Mouse (Mus musculus) heart, postnatal 36 days (tissue): ENCODE data around the gene Clcnka. TPM values are rescaled to one million over a fixed set of nuclear protein-coding genes. Genes with fewer than 3 reads are reported as not detected.

Source experiments
- DNase-seq, 2 experiments: peaks; one replicate each; pipeline ENCODE4 v3.0.0; 2021 to 2022
- intact Hi-C: fragments of 180-260 bp; cut with DNase I; formaldehyde crosslinking; loops from one replicate; pipeline ENCODE4 v1.15.1; 2025
- total RNA-seq, 2 experiments: library from RNA; stranded (reverse); gene quantifications; 2 replicates each; pipeline ENCODE4 v1.2.3; 2021

The Clcnka gene
- not detected for total RNA-seq

GRCm38 (mm10) chr4:141398545-141398944 lies at the start of gene Clcnka:
Clcnka (minus strand) TSS chr4:141398724.
- intact Hi-C loops: no loop called here
- no peak for DNase-seq

- intact Hi-C loops: no loop called here
- no peak for DNase-seq
These were observed 47.7 kb upstream of the Clcnka start for GRCm38 (mm10) chr4:141446211-141446610.

- DNase-seq: no peak
- intact Hi-C loops: no loop called here
These were observed 46.8 kb upstream of the Clcnka start for GRCm38 (mm10) chr4:141445328-141445720.

GRCm38 (mm10) chr4:141444451-141445327 lies 46.2 kb upstream of the Clcnka start, which contains the start of gene Zbtb17:
Zbtb17 (plus strand) TSS chr4:141444654.
- intact Hi-C loops: no loop called here
- peak; percentile 90 to 92 for DNase-seq

- DNase-seq: no peak
- intact Hi-C loops: no loop called here
These were observed 45.3 kb upstream of the Clcnka start for GRCm38 (mm10) chr4:141443641-141444429.

- intact Hi-C loops: no loop called here
- DNase-seq: no peak
These were observed 42.4 kb upstream of the Clcnka start for GRCm38 (mm10) chr4:141440877-141441276.

GRCm38 (mm10) chr4:141439083-141439803 lies 40.7 kb upstream of the Clcnka start:
- intact Hi-C loops: no loop called here

GRCm38 (mm10) chr4:141435974-141436373 lies 37.5 kb upstream of the Clcnka start, which contains the start of gene Srarp:
Srarp (minus strand) TSS chr4:141436105.
- intact Hi-C loops: no loop called here
- DNase-seq: no peak

More at GRCm38 (mm10) chr4:141439083-141439803, 40.7 kb upstream of the Clcnka start:
- DNase-seq: peak in 1 of 2 experiments; percentile 38

GRCm38 (mm10) chr4:141433191-141433590 lies 34.7 kb upstream of the Clcnka start:
- intact Hi-C loops: loop anchor here (5.0 kb wide), 1 partner anchor 69 kb away; no protein-coding TSS in a partner anchor
- no peak for DNase-seq

- intact Hi-C loops: loop anchor here (5.0 kb wide), 1 partner anchor 70 kb away; no protein-coding TSS in a partner anchor
- DNase-seq: no peak
These were observed 34.1 kb upstream of the Clcnka start for GRCm38 (mm10) chr4:141432666-141433065.

GRCm38 (mm10) chr4:141430997-141431396 lies 32.5 kb upstream of the Clcnka start:
- DNase-seq: peak; percentile 79
- intact Hi-C loops: loop anchor here (1.0 to 5.0 kb wide), 4 partner anchors 28 to 144 kb away; no protein-coding TSS in a partner anchor

GRCm38 (mm10) chr4:141429847-141430246 lies 31.3 kb upstream of the Clcnka start:
- intact Hi-C loops: loop anchor here (1.0 to 5.0 kb wide), 2 partner anchors 27 to 72 kb away; no protein-coding TSS in a partner anchor

GRCm38 (mm10) chr4:141429381-141429780 lies 30.9 kb upstream of the Clcnka start:
- intact Hi-C loops: no loop called here
- no peak for DNase-seq

More at GRCm38 (mm10) chr4:141429847-141430246, 31.3 kb upstream of the Clcnka start:
- peak; percentile 36 to 49 for DNase-seq

- intact Hi-C loops: no loop called here
- no peak for DNase-seq
These were observed 29.4 kb upstream of the Clcnka start for GRCm38 (mm10) chr4:141427921-141428320.

GRCm38 (mm10) chr4:141426796-141427745 lies 28.5 kb upstream of the Clcnka start:
- DNase-seq: no peak
- intact Hi-C loops: no loop called here

- intact Hi-C loops: no loop called here
- peak; percentile 58 to 74 for DNase-seq
These were observed 27.3 kb upstream of the Clcnka start for GRCm38 (mm10) chr4:141425484-141426479.

GRCm38 (mm10) chr4:141423691-141424431 lies 25.3 kb upstream of the Clcnka start:
- DNase-seq: no peak
- intact Hi-C loops: no loop called here
